Mouse (Mus musculus): ENCODE data around the gene Arpc4.

GRCm38 (mm10) chr6:113329396-113329795, 48.5 kb upstream of the Arpc4 start:
- TF ChIP-seq CTCF (IDR thresholded peaks at IDR 0.05; ENCODE audit: control insufficient read depth, insufficient read depth, insufficient replicate concordance, low read depth, low read length) (no peak), POLR2A (IDR thresholded peaks at IDR 0.05; ENCODE audit: control insufficient read depth, low read depth, low read length) (no peak)
